Mouse (Mus musculus) kidney, adult 2 months (tissue): Measurements from ENCODE around the gene Tab1. TPM values are rescaled to one million over a fixed set of nuclear protein-coding genes. Genes with fewer than 3 reads are reported as not detected.

Source experiments
- DNase-seq: peaks from one replicate; pipeline ENCODE4 v3.0.0; 2021
- H3K27ac ChIP-seq: fragments of 200-500 bp; 2 replicates; pipeline ENCODE4 v1.5.1; 2012; ENCODE audit warnings: low read depth, low read length, control low read depth, inconsistent platforms; ENCODE audit not compliant: insufficient read depth
- H3K27me3 ChIP-seq: fragments of 200-500 bp; replicated peaks from 2 replicates; pipeline ENCODE4 v1.6.1; 2012; ENCODE audit warnings: mild to moderate bottlenecking, moderate library complexity, low read length, inconsistent platforms; ENCODE audit not compliant: control insufficient read depth, insufficient read depth
- H3K36me3 ChIP-seq: fragments of 200-500 bp; 2 replicates; pipeline ENCODE4 v1.6.1; 2012; ENCODE audit warnings: mild to moderate bottlenecking, moderate library complexity, low read length, inconsistent platforms; ENCODE audit not compliant: control insufficient read depth, insufficient read depth
- H3K4me1 ChIP-seq: fragments of 200-500 bp; 2 replicates; pipeline ENCODE4 v1.6.1; 2011; ENCODE audit warnings: low read length; ENCODE audit not compliant: control insufficient read depth, insufficient read depth
- H3K4me3 ChIP-seq: fragments of 200-500 bp; 2 replicates; pipeline ENCODE4 v1.5.1; 2011; ENCODE audit warnings: mild to moderate bottlenecking, low read depth, low read length, control low read depth; ENCODE audit not compliant: insufficient read depth
- CTCF ChIP-seq: fragments of 200-500 bp; conservative IDR thresholded peaks from 2 replicates; pipeline ENCODE4 v1.5.1; 2011; ENCODE audit warnings: low read depth, mild to moderate bottlenecking, control low read depth, low read length, moderate library complexity, mixed read lengths; ENCODE audit not compliant: insufficient read depth, insufficient read length
- POLR2A ChIP-seq: fragments of 200-500 bp; IDR thresholded peaks from one replicate; pipeline ENCODE4 v1.6.1; 2011; ENCODE audit warnings: low read depth, low read length, control low read depth
- WGBS: fragments of 180-500 bp; shearing (Covaris S2); methylation state at CpG from one replicate; pipeline ENCODE4 v1.1.7; 2018; 5-methylcytosine and 5-hydroxymethylcytosine counted together
- polyA plus RNA-seq: library from polyadenylated mRNA; depleted of rRNA; stranded (reverse); fragments of >200 nt; gene quantifications from 2 replicates; pipeline ENCODE4 v1.2.3, GENCODE M21; 2012

Gene Tab1
- polyA plus RNA-seq, 1 experiment, result 26.7 TPM

- DNase-seq, result peak; percentile 47
- Histone ChIP-seq H3K4me1 (peaks cover 42% of the 10 kb centered on the region), H3K27ac (no peak overlapping the region; the same call in 1 of the 2 replicates), H3K4me3 (no peak overlapping the region), H3K36me3 (no peaks in the 10 kb centered on the region; the same call in 1 of the 2 replicates), H3K27me3 (no peaks in the 10 kb centered on the region)
- 62% methylated on average over 22 of the region's 22 CpGs for WGBS
- no peak for TF ChIP-seq POLR2A
- no peak for TF ChIP-seq CTCF
These were observed 24.4 kb downstream of the Tab1 start for GRCm38 (mm10) chr15:80157197-80157943.

DNA sequence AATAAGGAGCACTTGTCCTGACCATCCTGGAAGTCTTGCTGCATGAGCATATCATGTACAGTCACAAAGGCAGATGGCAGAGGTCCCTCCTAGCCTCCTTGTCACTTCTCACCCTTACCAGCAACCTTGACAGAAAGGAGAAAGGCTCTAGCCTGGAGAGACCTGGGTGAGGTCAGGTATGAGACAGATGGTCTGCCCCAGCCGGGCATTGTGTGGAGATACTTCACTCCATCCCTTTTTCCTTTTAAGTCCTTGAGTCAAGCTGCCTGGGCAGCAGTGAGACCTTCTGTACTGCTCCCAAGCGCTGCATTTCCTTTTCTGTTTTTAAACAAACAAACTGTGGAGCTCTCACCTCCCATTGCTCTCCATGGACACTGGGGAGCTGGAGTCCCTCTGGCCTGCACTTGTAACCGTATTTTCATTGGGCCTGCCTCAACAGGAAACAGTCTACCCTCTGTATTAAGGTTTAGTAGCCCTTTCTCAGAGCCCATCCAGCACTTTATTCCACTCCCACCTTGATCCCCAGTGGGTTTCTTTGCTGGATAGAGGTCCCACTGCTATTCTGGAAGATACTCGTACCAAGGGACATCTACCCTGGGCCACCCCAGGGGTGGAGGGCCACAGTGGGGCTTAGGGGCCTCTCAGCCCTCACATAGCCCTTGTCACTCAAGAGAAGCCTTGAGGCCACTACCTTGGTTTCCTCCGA is 25.2 kb downstream of the Tab1 start:
- H3K27ac ChIP-seq, result peak overlapping the region; percentile 37

GRCm38 (mm10) chr15:80158707-80159090 is 25.8 kb downstream of the Tab1 start:
- no peaks in the 10 kb centered on the region; the same call in 1 of the 2 replicates for H3K36me3 ChIP-seq
- no peak overlapping the region for H3K4me3 ChIP-seq
- TF ChIP-seq CTCF, result no peak
- TF ChIP-seq POLR2A, result no peak
- 40% methylated on average over 4 of the region's 4 CpGs for WGBS
- peak overlapping the region; percentile 37 for H3K27ac ChIP-seq
- no peaks in the 10 kb centered on the region for H3K27me3 ChIP-seq
- DNase-seq, result no peak
- peaks cover 42% of the 10 kb centered on the region for H3K4me1 ChIP-seq

More for the DNA sequence above, 25.2 kb downstream of the Tab1 start:
- Histone ChIP-seq H3K4me3 (no peak overlapping the region), H3K4me1 (peaks cover 42% of the 10 kb centered on the region), H3K27me3 (no peaks in the 10 kb centered on the region), H3K36me3 (no peaks in the 10 kb centered on the region; the same call in 1 of the 2 replicates)
- WGBS, result 64% methylated on average over 5 of the region's 5 CpGs
- no peak for TF ChIP-seq POLR2A
- TF ChIP-seq CTCF, result no peak
- DNase-seq, result peak; percentile 38

DNA sequence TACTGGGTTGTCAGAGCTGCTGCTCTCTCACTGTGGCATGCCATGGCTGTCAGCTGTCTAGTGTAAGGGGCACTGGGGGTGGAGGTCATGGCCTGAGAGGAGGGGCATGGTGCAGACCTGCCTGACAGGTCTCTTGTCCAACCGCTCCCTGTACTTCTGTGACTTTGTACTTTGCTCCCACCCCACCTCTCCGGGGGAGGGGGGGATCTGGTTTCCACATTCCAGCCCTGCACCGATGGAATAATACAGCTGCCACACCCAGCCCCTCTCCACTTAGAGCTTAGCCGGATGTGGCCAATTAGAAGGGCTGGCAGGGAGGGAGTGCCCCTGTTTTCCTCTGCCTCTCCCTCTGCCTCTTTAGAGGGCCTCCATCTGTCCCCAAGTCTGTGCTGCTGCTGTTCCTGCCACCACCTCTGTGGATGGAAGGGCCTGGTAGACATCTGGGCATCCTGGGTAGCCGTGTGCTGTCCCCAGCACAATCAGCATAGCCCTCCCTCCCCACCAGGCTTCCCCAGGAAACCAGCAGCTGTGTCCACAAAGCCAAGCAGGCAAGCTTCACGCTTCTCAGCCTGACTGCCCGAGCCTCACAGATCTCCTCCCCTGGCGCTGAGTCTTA is 26.5 kb downstream of the Tab1 start:
- WGBS, result 15% methylated on average over 8 of the region's 8 CpGs
- H3K27ac ChIP-seq, result peak overlapping the region; percentile 37
- H3K36me3 ChIP-seq, result no peaks in the 10 kb centered on the region; the same call in 1 of the 2 replicates
- peaks cover 42% of the 10 kb centered on the region for H3K4me1 ChIP-seq
- no peak for TF ChIP-seq POLR2A
- TF ChIP-seq CTCF, result no peak
- DNase-seq, result peak; percentile 93
- H3K27me3 ChIP-seq, result no peaks in the 10 kb centered on the region
- H3K4me3 ChIP-seq, result no peak overlapping the region

- DNase-seq, result peak; percentile 32
- H3K4me1 ChIP-seq, result peaks cover 42% of the 10 kb centered on the region
- peak overlapping the region; percentile 37 for H3K27ac ChIP-seq
- H3K27me3 ChIP-seq, result no peaks in the 10 kb centered on the region
- 56% methylated on average over 13 of the region's 13 CpGs for WGBS
- H3K36me3 ChIP-seq, result no peaks in the 10 kb centered on the region; the same call in 1 of the 2 replicates
- no peak overlapping the region for H3K4me3 ChIP-seq
- TF ChIP-seq POLR2A, result no peak
- TF ChIP-seq CTCF, result no peak
These were observed 27.3 kb downstream of the Tab1 start for GRCm38 (mm10) chr15:80160223-80160622.

DNA sequence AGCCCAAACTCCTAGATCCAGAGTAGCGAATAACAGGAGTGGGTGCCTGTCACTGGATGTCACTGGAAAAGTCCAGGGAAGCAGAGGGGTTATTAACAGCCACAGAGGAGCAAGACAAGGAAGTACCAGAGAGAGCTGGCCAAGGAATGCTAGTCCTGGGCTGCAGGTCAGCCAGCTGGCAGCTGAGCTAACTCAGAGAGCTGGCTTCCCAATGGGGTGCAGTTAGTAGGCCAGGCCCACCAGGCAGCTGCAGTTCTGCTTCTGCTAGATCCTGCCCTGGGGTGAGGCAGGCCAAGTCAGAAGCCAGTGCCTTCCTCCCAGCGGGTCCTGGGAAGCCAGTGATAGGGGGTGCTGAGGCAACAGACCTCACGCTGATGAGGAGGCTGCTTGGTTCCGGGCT is 27.8 kb downstream of the Tab1 start:
- WGBS, result 82% methylated on average over 4 of the region's 4 CpGs
- peak overlapping the region; percentile 37; the same call in 1 of the 2 replicates for H3K27ac ChIP-seq
- peaks cover 42% of the 10 kb centered on the region for H3K4me1 ChIP-seq
- no peaks in the 10 kb centered on the region for H3K27me3 ChIP-seq
- no peak for TF ChIP-seq CTCF
- TF ChIP-seq POLR2A, result no peak
- H3K4me3 ChIP-seq, result no peak overlapping the region
- no peaks in the 10 kb centered on the region; the same call in 1 of the 2 replicates for H3K36me3 ChIP-seq
- peak; percentile 41 for DNase-seq

DNA sequence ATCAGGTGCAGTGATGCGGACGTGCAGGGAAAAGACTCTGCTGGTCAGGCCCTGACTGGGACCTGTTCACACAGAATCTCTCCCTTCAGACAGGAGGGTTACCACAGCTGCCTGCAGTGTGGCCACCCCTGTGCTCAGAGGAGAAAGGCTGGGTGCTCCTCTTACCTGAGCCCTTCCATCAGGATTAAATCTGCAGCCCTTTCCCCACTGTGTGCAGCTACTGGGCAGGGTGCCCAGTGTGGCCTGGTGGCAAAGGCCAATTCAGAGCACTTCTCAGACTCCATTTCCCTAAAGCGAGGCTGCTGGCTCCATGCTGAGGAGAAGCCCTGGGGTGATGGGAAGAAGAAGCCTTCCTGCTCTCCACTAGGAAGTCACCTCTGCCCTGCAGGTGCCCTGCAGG is 28.3 kb downstream of the Tab1 start:
- 72% methylated on average over 3 of the region's 3 CpGs for WGBS
- Histone ChIP-seq H3K4me3 (no peak overlapping the region), H3K4me1 (peaks cover 42% of the 10 kb centered on the region), H3K27me3 (no peaks in the 10 kb centered on the region), H3K36me3 (no peaks in the 10 kb centered on the region; the same call in 1 of the 2 replicates), H3K27ac (peak overlapping the region; percentile 11; the same call in 1 of the 2 replicates)
- no peak for DNase-seq
- TF ChIP-seq CTCF (no peak), POLR2A (no peak)
